Mouse (Mus musculus): ENCODE data around the gene Baiap3.

The Baiap3 gene

DNA sequence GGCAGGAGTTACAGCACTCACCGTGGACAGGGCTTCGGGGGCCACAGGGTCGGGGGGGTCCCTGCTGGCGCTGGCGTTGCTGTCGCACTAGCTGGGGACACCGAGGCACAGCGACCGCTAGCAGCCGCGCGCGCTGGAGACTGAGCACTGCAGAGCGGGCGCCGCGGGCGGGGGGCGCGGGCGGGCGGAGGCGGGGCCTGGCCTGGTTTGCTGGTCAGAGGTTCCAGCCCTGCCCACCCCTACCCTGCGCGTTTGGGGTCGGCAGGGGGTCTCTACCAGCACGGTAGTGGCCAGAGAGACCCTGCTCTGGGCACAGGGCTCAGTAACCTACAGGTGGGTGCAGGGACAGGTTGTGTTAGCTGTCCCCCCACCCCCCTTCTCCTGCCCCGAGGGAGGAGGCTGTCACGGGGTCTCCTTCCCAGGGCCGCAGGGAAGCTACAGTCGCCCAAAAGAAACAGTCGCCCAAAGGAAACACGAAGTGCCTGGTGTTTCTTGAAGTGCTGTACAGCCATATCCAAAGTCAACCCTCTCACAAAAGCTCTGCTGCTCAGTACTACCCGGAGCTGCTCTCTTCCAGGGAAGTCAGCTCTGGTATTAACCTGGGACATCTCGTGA is at the start of gene Baiap3:
Baiap3 (minus strand) TSS at position 225 of the 615 bp plus-strand sequence.
- no peak for DNase-seq

- no peak for DNase-seq
Measured at GRCm38 (mm10) chr17:25298094-25298493, 41.9 kb upstream of the Baiap3 start, which contains the start of gene Prss34. Gene Prss34, plus strand, starts transcription at chr17:25298394.

GRCm38 (mm10) chr17:25294111-25294510 is 37.9 kb upstream of the Baiap3 start:
- no peak for DNase-seq

- DNase-seq = no peak
Measured at GRCm38 (mm10) chr17:25293495-25293894, 37.3 kb upstream of the Baiap3 start.

DNA sequence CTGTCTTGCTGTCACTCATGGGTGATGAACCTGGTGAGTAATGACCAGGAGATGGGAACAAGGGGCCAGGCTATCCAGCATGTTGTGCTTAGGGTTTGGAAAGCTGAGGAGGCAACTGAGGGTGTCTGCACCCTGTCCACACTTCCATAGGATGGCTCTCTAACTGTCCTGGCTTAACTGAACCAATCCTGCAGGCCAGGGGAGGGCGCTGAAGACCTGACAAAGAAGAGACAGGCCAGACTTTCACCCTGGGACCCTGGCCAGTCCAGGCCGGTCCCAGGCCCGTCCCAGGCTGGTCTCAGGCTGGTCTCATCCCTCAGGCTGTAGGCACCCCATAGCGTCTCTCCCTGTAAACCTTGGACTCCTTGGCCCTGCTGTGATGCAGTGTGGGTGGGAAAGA is 34.2 kb upstream of the Baiap3 start:
- DNase-seq = no peak

DNA sequence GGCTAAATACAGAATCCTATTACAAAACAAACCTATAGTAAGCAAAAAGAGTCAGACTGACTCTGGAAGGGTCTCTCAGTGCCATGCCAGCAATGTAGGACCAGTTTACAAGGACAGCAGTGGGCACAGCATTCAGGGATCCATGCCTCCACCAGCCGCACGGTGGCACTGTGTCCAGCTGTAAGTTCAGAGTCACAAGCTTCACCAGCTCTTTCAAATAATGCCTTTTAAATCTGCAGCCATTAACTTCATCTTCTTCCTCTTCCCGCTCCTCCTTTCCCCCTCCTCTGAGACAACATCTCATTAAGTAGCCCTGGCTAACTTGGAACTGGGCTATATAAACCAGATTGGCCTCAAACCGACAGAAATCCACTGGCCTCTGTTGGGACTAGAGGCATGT is 32.7 kb upstream of the Baiap3 start:
- no peak for DNase-seq

DNA sequence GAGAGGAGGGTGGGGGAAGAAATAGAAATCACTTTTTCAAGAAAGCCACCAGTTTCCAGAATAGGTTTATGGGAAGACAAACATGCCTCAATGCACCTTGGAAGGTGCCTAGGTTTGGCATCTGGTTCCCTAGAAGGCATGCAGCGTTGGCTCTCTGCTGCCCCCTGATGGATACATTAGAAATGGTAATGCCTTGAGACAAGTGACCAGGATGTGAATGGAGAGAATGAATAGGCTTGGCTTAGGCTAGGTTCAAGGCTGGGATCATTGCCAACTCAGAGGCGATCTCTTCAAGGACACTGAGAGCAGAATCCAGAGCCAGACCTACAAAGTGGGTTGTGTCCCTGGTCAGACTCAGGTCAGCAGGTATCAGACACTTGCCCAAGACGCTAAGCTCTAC is 28.9 kb upstream of the Baiap3 start:
- DNase-seq = peak; percentile 89

- DNase-seq = no peak
Measured at GRCm38 (mm10) chr17:25282133-25282532, 26.0 kb upstream of the Baiap3 start.

- no peak for DNase-seq
Measured at GRCm38 (mm10) chr17:25275833-25276232, 19.7 kb upstream of the Baiap3 start.

DNA sequence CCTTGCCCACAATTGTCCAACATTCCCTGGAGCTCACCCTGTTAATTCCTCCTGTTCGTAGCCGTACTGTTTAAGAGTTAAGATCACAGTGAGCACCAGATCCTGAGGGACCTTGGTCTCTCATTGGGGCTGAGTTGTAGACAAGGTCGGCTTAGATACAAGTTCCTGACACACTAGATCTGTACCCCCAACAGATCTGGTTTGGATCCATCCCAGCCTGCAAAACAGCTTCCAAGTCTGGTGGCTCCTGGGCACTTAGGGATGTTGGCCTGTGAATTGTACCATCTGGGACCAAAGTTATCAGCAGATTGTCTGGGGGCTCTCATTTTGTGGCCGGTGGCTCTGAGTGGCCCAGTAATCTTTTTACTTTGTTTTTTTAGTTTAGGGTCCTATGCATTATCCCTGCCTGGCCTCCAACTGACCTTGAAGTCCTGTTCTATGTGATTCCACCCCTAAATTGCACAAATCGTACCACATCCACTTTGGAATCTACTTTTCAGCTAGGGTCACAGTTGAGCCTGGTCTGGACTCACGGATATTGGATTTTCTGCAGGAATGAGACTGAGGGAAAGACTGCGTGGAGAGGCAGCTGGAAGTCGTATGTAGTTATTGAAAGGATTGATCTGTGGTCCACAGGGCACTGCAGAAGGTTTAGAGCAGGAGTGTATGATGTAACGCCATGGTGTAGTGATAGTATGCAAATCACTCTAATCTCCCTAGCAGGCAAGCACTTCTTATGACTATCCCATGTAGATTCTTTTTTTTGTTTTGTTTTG is 18.6 kb upstream of the Baiap3 start, which contains the start of gene Ube2i:
Ube2i (minus strand) TSS at position 52 of the 776 bp plus-strand sequence.
- DNase-seq = no peak

GRCm38 (mm10) chr17:25273706-25274501 is 17.7 kb upstream of the Baiap3 start:
- DNase-seq = peak; percentile 97

DNA sequence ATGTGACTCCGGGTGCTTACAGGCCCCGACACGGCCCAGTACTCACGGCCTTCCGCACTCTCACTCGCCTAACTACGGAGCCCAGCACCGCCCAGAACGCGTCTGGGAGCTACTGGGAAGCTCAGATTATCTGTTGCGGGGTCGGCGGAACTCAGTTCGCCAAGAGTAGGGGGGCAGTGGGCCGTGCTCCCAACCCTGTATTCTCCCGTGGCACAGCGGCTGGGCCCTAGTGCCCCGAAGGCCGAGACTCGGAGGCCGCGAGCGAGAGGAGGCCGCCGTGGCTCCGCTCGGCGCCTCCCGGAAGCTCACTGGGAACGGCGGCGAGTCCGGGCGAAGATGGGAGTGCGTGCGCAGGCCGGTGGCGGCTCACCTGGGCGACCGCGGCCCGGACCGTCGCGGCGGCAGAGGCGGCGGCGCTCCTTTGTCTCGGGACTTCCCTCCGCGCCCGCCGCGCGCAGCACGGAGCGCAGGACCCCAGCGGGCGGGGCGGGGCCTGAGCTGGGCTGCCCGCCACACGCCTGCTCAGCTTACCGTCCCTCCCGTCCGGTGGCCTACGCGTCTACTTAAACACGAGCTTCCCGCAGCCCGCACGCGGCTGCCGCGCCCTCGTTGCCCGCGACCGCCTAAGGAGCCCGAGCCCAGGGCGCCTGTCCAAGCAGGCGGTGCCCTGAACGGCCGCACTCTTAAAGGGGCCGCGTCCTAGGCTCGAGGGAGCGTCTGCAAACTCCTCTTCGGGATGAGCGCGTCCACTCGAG is 17.0 kb upstream of the Baiap3 start:
- peak; percentile 94 for DNase-seq

GRCm38 (mm10) chr17:25272326-25272725 is 16.2 kb upstream of the Baiap3 start:
- DNase-seq = no peak

GRCm38 (mm10) chr17:25270795-25271335 is 14.7 kb upstream of the Baiap3 start:
- DNase-seq = no peak

- DNase-seq = peak; percentile 45
Measured at GRCm38 (mm10) chr17:25264453-25264852, 8.3 kb upstream of the Baiap3 start.

- DNase-seq = no peak
Measured at GRCm38 (mm10) chr17:25257804-25258261, 1.7 kb upstream of the Baiap3 start.

- DNase-seq = no peak
Measured at GRCm38 (mm10) chr17:25255110-25255509, 1.1 kb downstream of the Baiap3 start.

GRCm38 (mm10) chr17:25253760-25254159 is 2.4 kb downstream of the Baiap3 start:
- DNase-seq = no peak

DNA sequence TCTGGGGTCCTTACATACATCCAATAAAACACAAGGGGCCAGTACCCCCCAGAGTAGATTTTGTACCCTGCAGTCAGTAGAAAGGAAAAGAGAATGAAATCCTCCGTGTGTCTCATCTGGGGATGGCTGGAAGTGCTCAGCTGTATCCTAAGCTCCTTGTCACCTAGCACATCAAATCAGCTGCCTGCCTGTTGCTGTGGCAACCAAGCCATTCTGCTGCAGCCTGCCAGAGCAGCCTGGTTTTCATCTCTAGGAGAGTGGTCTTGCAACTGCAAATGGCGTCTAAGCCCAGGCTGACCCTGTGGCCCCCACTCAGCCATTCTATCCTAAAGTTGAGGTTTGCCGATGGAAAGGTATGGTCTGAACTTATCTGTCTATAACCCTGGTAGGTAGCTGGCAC is 3.5 kb downstream of the Baiap3 start:
- no peak for DNase-seq

DNA sequence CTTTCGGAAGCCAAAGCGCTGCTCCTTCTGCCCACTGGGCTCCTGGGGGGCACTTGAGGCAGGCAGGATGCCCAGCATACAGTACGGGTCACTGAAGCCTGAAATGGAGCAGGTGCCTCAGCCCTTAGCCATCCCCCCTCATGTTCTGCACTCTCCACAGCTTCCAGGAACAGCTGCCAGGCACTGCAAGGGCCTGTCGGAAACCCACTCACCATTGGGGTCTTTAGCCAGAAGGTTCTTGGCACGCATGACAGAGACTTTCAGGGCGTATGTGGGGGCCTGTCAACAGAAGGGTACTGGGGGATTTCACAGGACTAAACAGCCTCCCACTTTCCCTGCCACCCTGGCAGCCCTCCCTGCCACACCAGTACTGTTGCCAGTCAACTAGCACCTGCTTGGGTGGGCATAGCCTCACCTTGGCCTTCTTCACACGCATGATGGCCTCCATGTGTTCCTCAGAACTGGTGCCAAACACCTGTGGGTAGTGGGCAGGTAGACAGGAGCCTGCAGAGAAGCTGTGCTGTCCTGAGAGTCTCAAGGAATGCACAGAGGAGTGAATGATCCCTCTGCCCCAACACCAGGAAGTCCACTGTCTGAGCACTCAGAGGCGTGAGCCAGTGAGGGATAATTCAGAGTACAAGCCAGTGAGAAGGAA is 5.9 kb downstream of the Baiap3 start:
- DNase-seq = no peak

DNA sequence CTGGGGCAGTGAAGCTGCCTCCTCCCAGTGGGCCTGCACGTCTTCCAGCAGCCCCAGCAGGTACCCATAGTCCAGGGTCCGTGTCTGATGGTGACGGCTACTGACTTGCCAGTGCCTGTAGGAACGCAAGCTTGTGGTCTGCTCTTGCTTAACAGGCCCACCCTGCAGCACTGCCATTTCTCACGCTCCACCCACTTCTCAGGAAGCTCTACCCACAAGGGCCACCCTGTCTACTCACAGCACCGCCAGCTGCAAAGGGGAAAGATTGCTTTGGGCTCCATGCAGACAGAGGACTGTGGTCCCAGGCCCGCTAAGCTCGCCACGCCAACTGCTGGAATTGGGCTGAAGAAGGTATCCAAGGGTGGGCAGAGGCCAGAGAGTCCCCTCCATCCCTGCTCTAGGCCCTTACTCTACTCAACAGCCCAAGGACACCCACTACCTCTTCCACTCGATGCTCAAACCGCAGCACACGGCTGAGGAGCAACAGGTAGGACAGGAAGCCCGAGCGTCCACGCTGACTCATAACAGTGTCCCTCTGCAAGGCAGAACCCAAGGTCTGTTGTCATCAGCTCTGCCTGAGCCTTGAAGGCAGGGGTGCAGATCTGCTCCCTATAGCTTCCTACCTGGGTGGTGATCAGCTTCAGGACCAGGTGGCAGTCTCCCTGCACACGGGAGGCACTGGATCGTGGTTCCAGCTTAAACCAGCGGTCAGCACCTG is 8.0 kb downstream of the Baiap3 start:
- no peak for DNase-seq

Data from cerebellum, adult 9-10 months (tissue).